Mouse (Mus musculus) T-helper 2 cell (primary cell): ENCODE measurements at regions not wholly inside any gene's neighbourhood (a gene's known extent, or its start where the extent isn't known, plus 50 kb on each side); places are given as distances from the start of the nearest gene placed in this dataset.

Experiments used
- in situ Hi-C: fragments of 300-600 bp; cut with MboI, MseI; formaldehyde crosslinking; loops from one replicate; pipeline ENCODE4 v1.15.1; 2025; ENCODE audit warnings: high pct_unique_total_duplicates

- in situ Hi-C loops = no loop called here
Measured at GRCm38 (mm10) chr15:93903671-93904603, 308.2 kb upstream of the Prickle1 start.

- in situ Hi-C loops = no loop called here
Measured at GRCm38 (mm10) chr15:93882826-93883225, 287.1 kb upstream of the Prickle1 start.

GRCm38 (mm10) chr15:93881276-93881675 is 285.6 kb upstream of the Prickle1 start:
- in situ Hi-C loops = no loop called here

- in situ Hi-C loops = no loop called here
Measured at GRCm38 (mm10) chr15:93880302-93880701, 284.6 kb upstream of the Prickle1 start.

GRCm38 (mm10) chr15:93879006-93879405 is 283.3 kb upstream of the Prickle1 start:
- in situ Hi-C loops = no loop called here

- in situ Hi-C loops = no loop called here
Measured at GRCm38 (mm10) chr15:93876335-93876734, 280.6 kb upstream of the Prickle1 start.

GRCm38 (mm10) chr15:93875685-93876084 is 280.0 kb upstream of the Prickle1 start:
- in situ Hi-C loops = no loop called here

GRCm38 (mm10) chr15:93874206-93874605 is 278.5 kb upstream of the Prickle1 start:
- in situ Hi-C loops = no loop called here

GRCm38 (mm10) chr15:93857336-93857901 is 261.7 kb upstream of the Prickle1 start:
- in situ Hi-C loops = no loop called here

- in situ Hi-C loops = no loop called here
Measured at GRCm38 (mm10) chr15:93853221-93853620, 257.5 kb upstream of the Prickle1 start.

GRCm38 (mm10) chr15:93852126-93852525 is 256.4 kb upstream of the Prickle1 start:
- in situ Hi-C loops = no loop called here

- in situ Hi-C loops = no loop called here
Measured at GRCm38 (mm10) chr15:93850388-93850787, 254.7 kb upstream of the Prickle1 start.

- in situ Hi-C loops = no loop called here
Measured at GRCm38 (mm10) chr15:93848830-93849229, 253.1 kb upstream of the Prickle1 start.

GRCm38 (mm10) chr15:93846797-93847196 is 251.1 kb upstream of the Prickle1 start:
- in situ Hi-C loops = no loop called here

- in situ Hi-C loops = no loop called here
Measured at GRCm38 (mm10) chr15:93845801-93846200, 250.1 kb upstream of the Prickle1 start.

- in situ Hi-C loops = no loop called here
Measured at GRCm38 (mm10) chr15:93832956-93833355, 237.3 kb upstream of the Prickle1 start.

- in situ Hi-C loops = no loop called here
Measured at GRCm38 (mm10) chr15:93832431-93832936, 236.8 kb upstream of the Prickle1 start.

GRCm38 (mm10) chr15:93831148-93831547 is 235.5 kb upstream of the Prickle1 start:
- in situ Hi-C loops = no loop called here

GRCm38 (mm10) chr15:93824729-93825694 is 229.3 kb upstream of the Prickle1 start:
- in situ Hi-C loops = no loop called here

GRCm38 (mm10) chr15:93821236-93821635 is 225.5 kb upstream of the Prickle1 start:
- in situ Hi-C loops = no loop called here

GRCm38 (mm10) chr15:93812011-93812410 is 216.3 kb upstream of the Prickle1 start:
- in situ Hi-C loops = no loop called here

GRCm38 (mm10) chr15:93807993-93808392 is 212.3 kb upstream of the Prickle1 start:
- in situ Hi-C loops = no loop called here
